Mouse (Mus musculus): ENCODE measurements around the gene Otub1. TPM values are rescaled to one million over a fixed set of nuclear protein-coding genes. Genes with fewer than 3 reads are reported as not detected.
A peak's percentile ranks its signal among the peaks of the same experiment; 100 is the strongest.

Gene Otub1
- total RNA-seq, 2 experiments from 2014 or later: 50.8 to 57.0 TPM

- no peak for DNase-seq (ENCODE audit: low spot score)
These were observed 4.0 kb upstream of the Otub1 start for GRCm38 (mm10) chr19:7209907-7210646.

DNA sequence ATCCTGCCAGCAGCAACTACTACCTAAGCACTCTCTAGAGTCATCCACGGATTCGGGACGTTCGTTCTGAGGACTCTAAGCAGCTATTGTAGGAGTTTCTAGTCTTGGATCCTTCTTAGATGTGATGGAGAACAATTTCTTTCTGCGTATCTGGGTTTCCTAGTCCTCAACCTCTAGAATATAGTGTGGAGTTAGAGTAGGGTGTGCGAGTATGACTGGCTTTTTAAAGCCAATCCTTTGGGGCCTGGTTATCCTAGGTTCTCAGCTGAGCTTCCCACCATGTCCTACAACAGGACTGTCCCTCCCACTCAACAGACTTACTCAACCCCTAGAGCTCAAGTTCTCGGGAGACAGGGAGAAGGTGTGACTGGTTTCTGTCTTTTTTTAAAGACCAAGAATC is 790 bp downstream of the Otub1 start:
- no peak for DNase-seq (ENCODE audit: low spot score)

DNA sequence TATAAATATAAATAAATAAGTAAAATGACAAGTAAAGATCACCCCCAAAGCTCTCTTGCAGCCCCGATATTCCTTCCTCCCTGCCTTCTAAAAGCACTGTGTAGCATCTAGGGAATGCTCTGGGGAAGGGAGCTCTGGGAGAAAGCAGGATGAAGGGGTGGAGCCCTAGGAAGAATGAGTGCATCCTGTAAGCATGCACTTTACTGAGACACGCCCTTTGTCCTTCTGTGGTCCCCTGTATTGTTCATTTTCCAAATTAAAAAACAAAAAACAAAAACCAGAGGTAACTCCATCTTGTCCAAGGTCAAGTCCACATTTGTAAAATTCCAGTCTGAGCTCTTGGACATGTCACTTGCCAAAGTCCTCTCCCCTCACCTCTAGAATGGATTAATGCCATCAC is 1.2 kb downstream of the Otub1 start:
- no peak for DNase-seq (ENCODE audit: low spot score)

DNA sequence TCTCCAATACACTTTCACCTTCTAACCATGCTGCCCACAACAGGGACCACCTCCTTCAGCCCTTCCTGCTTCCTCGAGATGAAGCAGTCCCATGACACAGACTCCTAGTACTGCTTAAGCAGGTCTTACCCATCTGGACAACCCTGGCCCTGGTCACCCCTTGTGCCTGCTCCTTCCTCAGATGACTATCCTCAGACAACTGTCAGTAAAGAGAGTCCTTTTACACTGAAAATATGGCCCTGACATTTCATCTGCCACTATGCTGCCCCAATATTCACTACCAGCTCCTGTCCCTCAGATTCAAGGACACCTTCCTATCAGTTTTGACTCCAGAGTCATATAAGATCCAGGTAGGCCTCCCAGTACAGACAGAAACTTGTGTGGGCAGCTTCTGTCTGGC is 5.7 kb downstream of the Otub1 start:
- DNase-seq (ENCODE audit: low spot score): no peak

- DNase-seq (ENCODE audit: low spot score): no peak
These were observed 7.0 kb downstream of the Otub1 start for GRCm38 (mm10) chr19:7199089-7199488.

- no peak for DNase-seq (ENCODE audit: low spot score)
These were observed 8.7 kb downstream of the Otub1 start for GRCm38 (mm10) chr19:7197445-7197844.

GRCm38 (mm10) chr19:7196741-7197270 is 9.3 kb downstream of the Otub1 start:
- no peak for DNase-seq (ENCODE audit: low spot score)

DNA sequence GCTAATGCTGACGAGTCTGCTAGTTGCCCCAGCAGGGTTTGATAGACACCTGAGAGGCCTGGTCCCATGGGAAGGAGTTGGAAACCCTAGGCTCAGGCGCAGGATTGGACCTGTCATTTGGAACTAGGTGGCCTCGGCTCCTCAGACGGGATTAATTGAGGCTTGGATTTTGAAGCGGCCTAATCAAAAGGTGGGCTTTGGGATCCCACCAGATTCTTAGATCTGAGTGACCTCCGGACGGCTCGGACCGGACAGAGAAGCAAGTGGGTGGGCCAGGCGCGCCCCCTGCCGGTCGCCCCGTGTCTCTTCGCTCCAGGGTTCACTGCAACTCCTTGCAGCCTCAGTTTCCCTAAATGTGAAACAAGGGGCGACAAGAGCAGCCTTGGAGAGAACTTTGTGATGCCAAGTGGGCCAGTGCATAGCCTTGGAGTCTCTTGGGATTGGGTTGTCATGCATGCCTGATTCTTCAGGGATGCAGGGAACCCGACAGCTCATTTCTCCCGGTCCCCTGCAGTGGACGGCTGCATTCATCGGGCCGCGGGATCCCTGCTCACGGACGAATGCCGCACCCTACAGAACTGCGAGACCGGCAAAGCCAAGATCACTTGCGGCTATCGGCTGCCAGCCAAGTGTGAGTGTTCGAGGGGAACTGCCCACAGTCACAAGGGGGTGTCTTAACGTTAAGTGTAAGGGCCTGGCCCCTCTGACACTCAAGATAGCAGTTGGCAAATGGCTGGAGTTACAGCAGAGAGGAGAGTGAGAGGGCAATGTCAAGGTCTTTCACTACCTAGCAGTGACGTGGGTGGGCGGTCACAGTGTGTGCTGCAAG is 10.0 kb downstream of the Otub1 start:
- peak; percentile 63 for DNase-seq (ENCODE audit: low spot score)

GRCm38 (mm10) chr19:7192561-7192967 is 13.6 kb downstream of the Otub1 start:
- no peak for DNase-seq (ENCODE audit: low spot score)

GRCm38 (mm10) chr19:7191639-7192038 is 14.5 kb downstream of the Otub1 start:
- no peak for DNase-seq (ENCODE audit: low spot score)

DNA sequence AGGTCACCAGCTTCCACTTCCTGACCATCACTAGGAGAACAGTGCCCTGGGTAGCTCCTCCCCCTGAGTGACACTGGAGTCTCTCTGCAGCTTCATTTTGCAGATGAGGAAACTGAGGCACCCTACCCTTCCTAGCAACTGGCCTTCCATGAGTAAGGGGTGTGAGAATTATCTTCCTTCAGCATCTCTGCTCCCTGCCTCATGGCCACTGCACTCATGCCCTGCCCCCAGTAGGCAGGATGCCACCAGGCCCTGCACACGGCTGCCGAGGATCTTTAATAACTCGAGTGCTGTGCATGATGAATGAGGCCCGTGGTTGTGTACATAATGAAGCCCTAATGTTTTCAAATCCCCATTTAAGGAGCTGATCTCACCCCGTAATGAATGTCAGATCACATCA is 15.1 kb downstream of the Otub1 start:
- DNase-seq (ENCODE audit: low spot score): no peak

- no peak for DNase-seq (ENCODE audit: low spot score)
These were observed 17.1 kb downstream of the Otub1 start for GRCm38 (mm10) chr19:7189026-7189425.

DNA sequence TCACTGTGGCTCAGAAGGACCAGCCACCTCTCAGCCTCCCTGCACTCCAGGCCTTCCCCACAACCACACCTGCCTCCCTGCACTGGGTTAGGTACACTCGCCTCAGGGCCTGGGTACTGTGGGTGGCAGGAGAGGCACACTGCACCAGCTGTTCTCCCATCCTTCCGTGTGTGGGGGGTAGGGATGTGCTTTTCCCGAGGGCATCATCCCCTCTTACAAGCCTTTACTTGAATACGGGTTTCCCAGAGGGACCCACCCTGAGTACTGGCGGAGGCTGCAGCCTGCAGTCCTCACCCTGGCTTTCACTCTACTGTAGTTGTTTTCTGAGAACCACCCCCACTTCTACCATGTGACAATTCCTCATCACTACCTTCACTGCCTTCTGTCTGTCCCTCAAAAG is 19.0 kb downstream of the Otub1 start:
- no peak for DNase-seq (ENCODE audit: low spot score)

DNA sequence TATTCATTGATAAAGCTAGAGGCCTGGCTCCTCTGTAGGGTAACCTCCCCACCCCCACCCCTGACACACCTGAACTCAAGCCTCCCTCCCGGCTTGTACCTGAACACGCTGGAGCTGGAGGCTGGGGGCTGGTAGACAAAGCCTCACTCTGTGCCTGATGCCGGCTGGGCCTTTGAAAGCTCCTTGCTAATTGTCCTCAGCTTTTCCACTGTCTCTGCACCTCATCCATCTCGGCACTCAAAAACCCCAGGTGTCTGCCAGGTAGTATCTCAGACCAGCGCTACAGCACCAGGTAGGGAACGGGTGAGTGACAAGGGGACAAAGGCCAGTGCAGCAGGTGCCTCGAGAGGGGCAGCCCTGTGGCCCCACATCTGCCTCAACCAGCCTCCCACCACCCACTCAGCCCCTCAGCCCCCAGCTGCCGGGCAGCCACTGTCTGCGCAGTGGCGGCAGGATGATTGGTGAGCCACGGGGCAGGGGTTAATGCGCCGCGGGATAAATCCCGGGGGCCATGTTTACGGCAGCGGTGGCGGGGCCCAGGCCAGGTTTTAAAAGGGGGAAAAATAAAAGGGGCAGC is 20.3 kb downstream of the Otub1 start:
- DNase-seq (ENCODE audit: low spot score): no peak

DNA sequence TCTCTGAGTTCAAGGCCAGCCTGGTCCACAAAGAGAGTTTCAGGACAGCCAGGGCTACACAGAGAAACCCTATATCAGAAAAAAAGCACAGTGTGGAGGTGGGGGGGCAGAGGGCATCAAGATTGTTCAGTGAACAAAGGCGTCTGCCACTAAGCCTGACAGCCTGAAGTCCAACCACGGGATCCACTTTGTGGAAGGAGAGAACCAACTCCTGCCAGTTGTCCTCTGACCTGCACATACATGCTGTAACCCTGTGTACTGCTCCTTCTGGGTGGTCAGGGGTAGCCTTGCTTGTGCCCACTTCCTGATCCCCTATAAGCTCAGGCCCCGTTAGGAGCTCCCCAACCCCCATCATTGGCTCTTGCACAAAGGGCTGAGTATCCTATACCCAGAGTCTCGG is 21.1 kb downstream of the Otub1 start:
- no peak for DNase-seq (ENCODE audit: low spot score)

DNA sequence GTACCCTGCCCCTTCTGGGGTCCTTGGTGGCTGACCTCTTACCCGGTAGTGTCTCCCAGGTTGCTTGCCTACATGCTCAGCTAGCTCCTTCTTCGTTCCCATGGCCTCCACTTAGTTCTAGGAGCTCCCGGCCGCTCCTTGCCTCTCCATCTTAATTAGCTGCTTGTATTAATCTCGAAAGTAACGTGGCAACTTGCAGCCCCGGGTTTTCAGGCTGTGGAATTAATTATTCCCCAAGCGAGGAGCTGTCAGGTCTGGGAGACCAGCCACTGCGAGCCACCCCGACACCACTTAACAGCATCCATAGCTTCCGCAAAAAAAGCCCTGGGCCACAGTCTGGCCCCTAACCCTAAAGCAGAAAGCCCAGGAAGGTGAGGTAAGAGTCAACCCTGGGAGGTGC is 22.7 kb downstream of the Otub1 start:
- no peak for DNase-seq (ENCODE audit: low spot score)

GRCm38 (mm10) chr19:7182273-7182949 is 23.7 kb downstream of the Otub1 start:
- no peak for DNase-seq (ENCODE audit: low spot score)

DNA sequence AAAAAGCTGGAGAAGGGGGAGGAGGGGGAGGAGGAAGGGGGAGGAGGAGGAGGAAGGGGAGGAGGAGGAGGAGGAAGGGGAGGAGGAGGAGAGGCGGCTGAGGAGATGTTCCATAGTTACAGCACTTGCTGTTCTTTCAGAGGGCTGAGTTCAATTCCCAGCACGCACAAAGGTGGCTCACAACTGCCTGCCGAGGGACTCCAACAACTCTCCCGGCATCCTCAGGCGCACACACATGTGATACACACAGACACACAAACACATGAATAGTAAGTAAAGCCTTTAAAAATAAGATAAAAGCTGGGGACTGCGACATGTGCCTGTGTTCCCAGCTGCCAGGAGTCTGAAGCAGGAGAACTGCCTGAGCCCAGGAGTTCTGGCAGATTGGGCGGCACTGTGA is 24.6 kb downstream of the Otub1 start:
- DNase-seq (ENCODE audit: low spot score): no peak

- DNase-seq (ENCODE audit: low spot score): peak; percentile 61
These were observed 25.2 kb downstream of the Otub1 start for GRCm38 (mm10) chr19:7180756-7181405.

DNA sequence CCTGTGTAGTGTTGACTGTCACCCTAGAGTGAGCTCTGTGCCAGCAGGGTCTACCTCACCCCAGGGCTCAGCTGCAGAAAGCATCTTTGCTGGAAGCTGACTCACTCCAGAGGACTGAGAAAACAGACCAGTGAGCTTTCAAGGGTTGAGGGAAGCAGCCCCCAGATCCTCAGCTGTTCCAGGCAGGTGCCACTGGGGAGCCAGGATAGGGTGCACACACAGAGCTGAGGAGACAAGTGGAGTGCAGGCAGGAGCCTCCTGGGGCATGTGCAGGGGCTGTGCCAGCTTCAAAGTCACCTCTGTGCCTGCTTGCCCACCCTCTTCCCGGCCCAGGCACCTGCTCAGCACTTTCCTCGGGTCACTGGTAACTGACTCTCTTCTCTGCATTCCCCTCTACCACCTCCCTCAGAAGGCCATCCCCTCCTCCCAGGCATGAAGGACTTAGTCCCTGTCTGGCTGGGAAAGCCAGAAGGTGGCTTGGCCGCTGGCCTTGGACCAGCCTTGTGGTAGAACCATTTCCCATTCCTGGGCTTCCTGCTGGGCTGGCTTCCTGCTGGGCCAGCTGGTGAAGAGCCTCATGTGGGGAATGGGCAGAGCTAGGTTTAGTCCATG is 27.2 kb downstream of the Otub1 start:
- no peak for DNase-seq (ENCODE audit: low spot score)
